Mouse (Mus musculus) forebrain, postnatal 0 days (tissue): ENCODE results near the gene Cachd1. TPM values are rescaled to one million over a fixed set of nuclear protein-coding genes. Genes with fewer than 3 reads are reported as not detected.
A peak's percentile ranks its signal among the peaks of the same experiment; 100 is the strongest.

ENCODE experiments used
- ATAC-seq: fragments of 200-750 bp; cut with Nextera tagmentation; 2 replicates; pipeline ENCODE4 v1.8.0; 2017; ENCODE audit warnings: mild to moderate bottlenecking, moderate library complexity
- DNase-seq: peaks from one replicate; pipeline ENCODE4 v3.0.0-alpha.2; 2015
- H3K27ac ChIP-seq: fragments of 300-500 bp; sonication (generic); 2 replicates; pipeline ENCODE4 v1.5.1; 2014; ENCODE audit warnings: low read depth, mild to moderate bottlenecking, antibody characterized with exemption, low read length, moderate library complexity, mixed read lengths
- H3K27me3 ChIP-seq: fragments of 300-500 bp; sonication (generic); 2 replicates; pipeline ENCODE4 v1.6.1; 2014; ENCODE audit warnings: mild to moderate bottlenecking, low read length, mixed read lengths; ENCODE audit not compliant: insufficient read depth
- H3K36me3 ChIP-seq: fragments of 300-500 bp; sonication (generic); 2 replicates; pipeline ENCODE4 v1.6.1; 2014; ENCODE audit warnings: mild to moderate bottlenecking, moderate library complexity; ENCODE audit not compliant: insufficient read depth
- H3K4me1 ChIP-seq: fragments of 300-500 bp; sonication (generic); 2 replicates; pipeline ENCODE4 v1.6.1; 2014; ENCODE audit warnings: antibody characterized with exemption; ENCODE audit not compliant: insufficient read depth
- H3K4me2 ChIP-seq: fragments of 300-500 bp; sonication (generic); 2 replicates; pipeline ENCODE4 v1.6.1; 2014; ENCODE audit warnings: low read depth, mild to moderate bottlenecking, moderate library complexity
- H3K4me3 ChIP-seq: fragments of 300-500 bp; sonication (generic); 2 replicates; pipeline ENCODE4 v1.5.1; 2014; ENCODE audit warnings: low read depth, low read length, mixed read lengths
- H3K9ac ChIP-seq: fragments of 300-500 bp; sonication (generic); 2 replicates; pipeline ENCODE4 v1.6.1; 2014; ENCODE audit warnings: mild to moderate bottlenecking
- H3K9me3 ChIP-seq: fragments of 300-500 bp; sonication (generic); 2 replicates; pipeline ENCODE4 v1.6.1; 2016; ENCODE audit warnings: low read length
- CTCF ChIP-seq: sonication (generic); IDR thresholded peaks from 2 replicates; pipeline ENCODE4 v1.5.1; 2016; ENCODE audit warnings: antibody characterized with exemption, control low read depth, low read depth
- WGBS: fragments of 180-500 bp; shearing (Covaris S2); extraction: QIAGEN DNeasy Blood & Tissue Kit; methylation state at CpG from one replicate; pipeline ENCODE4 v1.1.7; 2014; 5-methylcytosine and 5-hydroxymethylcytosine counted together
- polyA plus RNA-seq: library from polyadenylated mRNA; unstranded; fragments of >200 nt; fragmentation: Nextera tagmentation; extraction: Ambion mirVana; gene quantifications from 2 replicates; pipeline ENCODE4 v1.2.1, GENCODE M21; 2015
- total RNA-seq: library from RNA; depleted of rRNA; stranded (reverse); fragments of >200 nt; gene quantifications from 2 replicates; pipeline ENCODE4 v1.2.3, GENCODE M21; 2014

Gene Cachd1
- total and polyA plus RNA-seq, 2 experiments from 2014 or later = 12.9 to 16.9 TPM

GRCm38 (mm10) chr4:100842629-100843028 is 66.2 kb downstream of the Cachd1 start:
- no peak for TF ChIP-seq CTCF
- Histone ChIP-seq H3K4me1 (no peaks in the 10 kb centered on the region), H3K27me3 (no peaks in the 10 kb centered on the region), H3K4me3 (no peak overlapping the region), H3K27ac (no peak overlapping the region), H3K36me3 (no peaks in the 10 kb centered on the region), H3K4me2 (no peak overlapping the region), H3K9ac (no peak overlapping the region), H3K9me3 (no peaks in the 10 kb centered on the region)
- 32% methylated on average over 5 of the region's 5 CpGs for WGBS
- DNase-seq (no peak), ATAC-seq (no peak)

- no peak for ATAC-seq
- Histone ChIP-seq H3K9me3 (no peaks in the 10 kb centered on the region), H3K9ac (0 out of 2 replicates have a peak overlapping the region, but pooled peaks have one; percentile 10), H3K4me1 (no peaks in the 10 kb centered on the region), H3K4me2 (no peak overlapping the region), H3K27ac (no peak overlapping the region), H3K4me3 (no peak overlapping the region), H3K36me3 (no peaks in the 10 kb centered on the region), H3K27me3 (no peaks in the 10 kb centered on the region)
- no peak for DNase-seq
- TF ChIP-seq CTCF = no peak
- 21% methylated on average over 5 of the region's 5 CpGs for WGBS
Measured at GRCm38 (mm10) chr4:100843119-100843518, 66.6 kb downstream of the Cachd1 start.

GRCm38 (mm10) chr4:100850846-100851495 is 74.5 kb downstream of the Cachd1 start:
- Histone ChIP-seq H3K9me3 (no peaks in the 10 kb centered on the region), H3K36me3 (no peaks in the 10 kb centered on the region), H3K4me3 (no peak overlapping the region), H3K27ac (no peak overlapping the region), H3K4me1 (peaks cover 11% of the 10 kb centered on the region; the same call in 1 of the 2 replicates), H3K4me2 (no peak overlapping the region), H3K27me3 (no peaks in the 10 kb centered on the region), H3K9ac (no peak overlapping the region)
- DNase-seq = no peak
- WGBS = 74% methylated on average over 7 of the region's 7 CpGs
- TF ChIP-seq CTCF = no peak
- no peak for ATAC-seq

DNA sequence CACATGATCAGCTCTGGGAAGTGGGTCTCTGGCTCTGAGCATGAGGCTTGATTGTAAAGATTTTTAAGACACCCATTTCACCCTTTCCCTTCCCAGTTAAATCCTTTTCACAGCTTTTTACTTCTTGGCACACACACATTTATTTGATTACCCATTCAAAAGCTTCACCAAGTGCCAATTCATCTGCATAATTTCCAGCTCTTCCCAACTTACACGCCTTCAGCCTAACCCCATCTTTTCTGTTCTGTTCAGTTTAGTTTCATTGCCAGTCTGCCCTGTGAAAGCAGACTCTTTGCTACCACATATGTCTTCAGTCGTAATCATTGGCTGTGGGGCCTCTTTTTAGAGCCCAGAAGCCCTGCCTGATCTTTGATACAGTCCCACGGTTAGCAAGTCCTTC is 76.0 kb downstream of the Cachd1 start:
- 22% methylated on average over 3 of the region's 3 CpGs for WGBS
- ATAC-seq (peak; percentile 76), DNase-seq (peak; percentile 48)
- Histone ChIP-seq H3K36me3 (no peaks in the 10 kb centered on the region), H3K4me1 (peaks cover 17% of the 10 kb centered on the region; the same call in 1 of the 2 replicates), H3K27ac (no peak overlapping the region), H3K9me3 (no peaks in the 10 kb centered on the region), H3K27me3 (no peaks in the 10 kb centered on the region), H3K4me2 (no peak overlapping the region), H3K4me3 (no peak overlapping the region), H3K9ac (no peak overlapping the region)
- TF ChIP-seq CTCF = no peak

DNA sequence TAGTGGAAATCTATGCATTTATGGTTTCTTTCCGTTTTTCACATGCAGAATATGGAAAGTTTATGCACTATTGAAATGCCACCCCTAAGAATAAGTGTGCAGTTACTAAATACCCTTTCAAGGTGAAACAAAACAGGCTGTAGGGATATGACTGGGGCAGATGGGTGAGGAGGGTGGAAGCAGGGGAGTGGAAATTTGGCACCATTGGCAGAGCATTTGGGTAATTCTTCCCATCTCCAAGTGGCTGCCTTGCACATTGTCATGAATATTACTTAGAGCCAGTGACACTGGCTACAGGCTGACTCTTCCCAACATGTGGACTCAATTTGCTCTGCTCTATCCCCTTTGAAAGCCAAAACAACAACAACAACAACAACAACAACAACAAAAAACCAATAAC is 77.0 kb downstream of the Cachd1 start:
- no peak for TF ChIP-seq CTCF
- Histone ChIP-seq H3K9ac (no peak overlapping the region), H3K4me1 (peaks cover 17% of the 10 kb centered on the region; the same call in 1 of the 2 replicates), H3K4me2 (no peak overlapping the region), H3K36me3 (no peaks in the 10 kb centered on the region), H3K9me3 (no peaks in the 10 kb centered on the region), H3K4me3 (no peak overlapping the region), H3K27ac (no peak overlapping the region), H3K27me3 (no peaks in the 10 kb centered on the region)
- DNase-seq = no peak
- 40% methylated on average over 1 of the region's 1 CpGs for WGBS
- no peak for ATAC-seq

- Histone ChIP-seq H3K27ac (no peak overlapping the region), H3K4me2 (no peak overlapping the region), H3K36me3 (no peaks in the 10 kb centered on the region), H3K9me3 (no peaks in the 10 kb centered on the region), H3K4me1 (peaks cover 17% of the 10 kb centered on the region; the same call in 1 of the 2 replicates), H3K27me3 (no peaks in the 10 kb centered on the region), H3K9ac (no peak overlapping the region), H3K4me3 (no peak overlapping the region)
- 61% methylated on average over 4 of the region's 4 CpGs for WGBS
- DNase-seq (peak; percentile 27), ATAC-seq (no peak)
- no peak for TF ChIP-seq CTCF
Measured at GRCm38 (mm10) chr4:100855373-100855772, 78.9 kb downstream of the Cachd1 start.

DNA sequence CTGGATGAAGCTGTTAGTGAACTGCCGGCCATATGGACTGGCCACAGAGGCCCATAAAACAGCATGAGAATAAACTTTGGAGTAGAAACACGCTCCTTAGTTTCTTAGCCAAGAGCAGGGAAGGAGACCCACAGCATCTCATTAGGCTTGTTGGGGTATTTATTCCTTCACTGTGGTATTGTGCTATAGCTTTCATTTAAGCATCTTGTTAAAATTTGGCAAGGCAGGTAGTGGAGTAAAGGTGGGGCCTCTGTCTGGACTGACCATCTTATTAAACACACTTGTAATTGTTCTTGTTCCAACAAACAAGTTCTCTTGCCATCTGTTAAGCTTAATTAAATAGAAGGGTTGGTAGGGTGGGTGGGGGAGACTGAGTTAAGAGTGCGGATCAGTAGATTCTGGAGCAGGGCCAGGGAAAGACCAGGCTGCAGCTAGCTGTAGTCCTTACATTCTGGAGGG is 81.0 kb downstream of the Cachd1 start:
- no peak overlapping the region for H3K4me2 ChIP-seq
- ATAC-seq (no peak), DNase-seq (no peak)
- no peaks in the 10 kb centered on the region for H3K9me3 ChIP-seq
- peaks cover 15% of the 10 kb centered on the region; the same call in 1 of the 2 replicates for H3K4me1 ChIP-seq
- no peak overlapping the region for H3K9ac ChIP-seq
- no peak for TF ChIP-seq CTCF
- H3K27ac ChIP-seq = no peak overlapping the region
- 20% methylated on average over 3 of the region's 3 CpGs for WGBS
- H3K36me3 ChIP-seq = no peaks in the 10 kb centered on the region
- H3K27me3 ChIP-seq = no peaks in the 10 kb centered on the region
- no peak overlapping the region for H3K4me3 ChIP-seq
